Mouse (Mus musculus): ENCODE results near the gene Arsb.

- TF ChIP-seq EP300 (optimal IDR thresholded peaks at IDR 0.05) = no peak
- TF ChIP-seq CTCF (IDR thresholded peaks at IDR 0.05; ENCODE audit: low read depth) = no peak
Measured at GRCm38 (mm10) chr13:93970115-93970514, 198.7 kb downstream of the Arsb start.

Data from stomach, postnatal 0 days (tissue).